Mouse (Mus musculus): ENCODE results near the gene Ltbp1. TPM values are rescaled to one million over a fixed set of nuclear protein-coding genes. Genes with fewer than 3 reads are reported as not detected.
A peak's percentile ranks its signal among the peaks of the same experiment; 100 is the strongest.

Gene Ltbp1
- polyA plus RNA-seq, 1 experiment from 2014 or later: 78.6 TPM

GRCm38 (mm10) chr17:74982880-74983279 lies 22.5 kb upstream of the Ltbp1 start:
- no peaks in the 10 kb centered on the region for H3K36me3 ChIP-seq
- no peak overlapping the region for H3K4me2 ChIP-seq
- no peak overlapping the region for H3K4me3 ChIP-seq
- H3K4me1 ChIP-seq: no peaks in the 10 kb centered on the region
- no peak overlapping the region for H3K9ac ChIP-seq
- no peak for ATAC-seq (ENCODE audit: insufficient number of reproducible peaks, low FRiP score, low TSS enrichment, low read depth)
- no peaks in the 10 kb centered on the region for H3K9me3 ChIP-seq
- H3K27me3 ChIP-seq: no peaks in the 10 kb centered on the region
- 53% methylated on average over 1 of the region's 1 CpGs for WGBS
- no peak overlapping the region for H3K27ac ChIP-seq

GRCm38 (mm10) chr17:74984071-74984470 lies 21.3 kb upstream of the Ltbp1 start:
- Histone ChIP-seq H3K9ac (no peak overlapping the region), H3K9me3 (no peaks in the 10 kb centered on the region), H3K4me2 (no peak overlapping the region), H3K27ac (no peak overlapping the region), H3K36me3 (no peaks in the 10 kb centered on the region), H3K4me3 (no peak overlapping the region), H3K4me1 (no peaks in the 10 kb centered on the region), H3K27me3 (no peaks in the 10 kb centered on the region)
- WGBS: 83% methylated on average over 1 of the region's 1 CpGs
- no peak for ATAC-seq (ENCODE audit: insufficient number of reproducible peaks, low FRiP score, low TSS enrichment, low read depth)

- H3K27ac ChIP-seq: no peak overlapping the region
- no peaks in the 10 kb centered on the region for H3K36me3 ChIP-seq
- H3K9me3 ChIP-seq: no peaks in the 10 kb centered on the region
- H3K27me3 ChIP-seq: no peaks in the 10 kb centered on the region
- no peak overlapping the region for H3K9ac ChIP-seq
- H3K4me3 ChIP-seq: no peak overlapping the region
- H3K4me2 ChIP-seq: no peak overlapping the region
- H3K4me1 ChIP-seq: no peaks in the 10 kb centered on the region
- no peak for ATAC-seq (ENCODE audit: insufficient number of reproducible peaks, low FRiP score, low TSS enrichment, low read depth)
These were observed 20.7 kb upstream of the Ltbp1 start for GRCm38 (mm10) chr17:74984681-74985080.

- Histone ChIP-seq H3K4me1 (peaks cover 6% of the 10 kb centered on the region; the same call in 1 of the 2 replicates), H3K9ac (no peak overlapping the region), H3K4me2 (no peak overlapping the region), H3K36me3 (no peaks in the 10 kb centered on the region), H3K4me3 (no peak overlapping the region), H3K27me3 (no peaks in the 10 kb centered on the region), H3K9me3 (no peaks in the 10 kb centered on the region), H3K27ac (no peak overlapping the region)
- no peak for ATAC-seq (ENCODE audit: insufficient number of reproducible peaks, low FRiP score, low TSS enrichment, low read depth)
- 54% methylated on average over 1 of the region's 1 CpGs for WGBS
These were observed 18.3 kb upstream of the Ltbp1 start for GRCm38 (mm10) chr17:74987067-74987466.

GRCm38 (mm10) chr17:74989691-74990090 lies 15.7 kb upstream of the Ltbp1 start:
- ATAC-seq (ENCODE audit: insufficient number of reproducible peaks, low FRiP score, low TSS enrichment, low read depth): no peak
- WGBS: 91% methylated on average over 4 of the region's 4 CpGs
- peaks cover 21% of the 10 kb centered on the region for H3K4me1 ChIP-seq

GRCm38 (mm10) chr17:74990561-74990960 lies 14.8 kb upstream of the Ltbp1 start:
- Histone ChIP-seq H3K9me3 (no peaks in the 10 kb centered on the region), H3K4me2 (no peak overlapping the region), H3K4me1 (peaks cover 28% of the 10 kb centered on the region), H3K4me3 (no peak overlapping the region), H3K36me3 (no peaks in the 10 kb centered on the region), H3K27me3 (no peaks in the 10 kb centered on the region), H3K27ac (no peak overlapping the region), H3K9ac (no peak overlapping the region)
- WGBS: 56% methylated on average over 3 of the region's 3 CpGs
- no peak for ATAC-seq (ENCODE audit: insufficient number of reproducible peaks, low FRiP score, low TSS enrichment, low read depth)

More at GRCm38 (mm10) chr17:74989691-74990090, 15.7 kb upstream of the Ltbp1 start:
- H3K4me2 ChIP-seq: no peak overlapping the region
- no peak overlapping the region for H3K27ac ChIP-seq
- no peaks in the 10 kb centered on the region for H3K27me3 ChIP-seq
- H3K9me3 ChIP-seq: no peaks in the 10 kb centered on the region
- no peak overlapping the region for H3K9ac ChIP-seq
- H3K36me3 ChIP-seq: no peaks in the 10 kb centered on the region
- no peak overlapping the region for H3K4me3 ChIP-seq

GRCm38 (mm10) chr17:74993726-74994581 lies 11.4 kb upstream of the Ltbp1 start:
- Histone ChIP-seq H3K4me1 (peaks cover 28% of the 10 kb centered on the region), H3K9me3 (no peaks in the 10 kb centered on the region), H3K27me3 (no peaks in the 10 kb centered on the region), H3K4me2 (peak overlapping the region; percentile 48), H3K27ac (peak overlapping the region; percentile 87), H3K36me3 (no peaks in the 10 kb centered on the region), H3K9ac (no peak overlapping the region), H3K4me3 (peak overlapping the region; percentile 34)
- WGBS: 2% methylated on average over 26 of the region's 26 CpGs
- peak; percentile 83 for ATAC-seq (ENCODE audit: insufficient number of reproducible peaks, low FRiP score, low TSS enrichment, low read depth)

GRCm38 (mm10) chr17:74994582-74994893 lies 10.8 kb upstream of the Ltbp1 start:
- no peak overlapping the region for H3K9ac ChIP-seq
- no peak for ATAC-seq (ENCODE audit: insufficient number of reproducible peaks, low FRiP score, low TSS enrichment, low read depth)
- peak overlapping the region; percentile 34 for H3K4me3 ChIP-seq
- H3K36me3 ChIP-seq: no peaks in the 10 kb centered on the region
- no peaks in the 10 kb centered on the region for H3K9me3 ChIP-seq
- H3K4me1 ChIP-seq: peaks cover 28% of the 10 kb centered on the region
- no peaks in the 10 kb centered on the region for H3K27me3 ChIP-seq
- peak overlapping the region; percentile 48 for H3K4me2 ChIP-seq
- 4% methylated on average over 4 of the region's 4 CpGs for WGBS
- peak overlapping the region; percentile 87 for H3K27ac ChIP-seq

GRCm38 (mm10) chr17:74995266-74995665 lies 10.1 kb upstream of the Ltbp1 start:
- no peaks in the 10 kb centered on the region for H3K36me3 ChIP-seq
- no peak overlapping the region for H3K9ac ChIP-seq
- H3K4me3 ChIP-seq: no peak overlapping the region
- peak overlapping the region; percentile 87; the same call in 1 of the 2 replicates for H3K27ac ChIP-seq
- WGBS: 22% methylated on average over 3 of the region's 3 CpGs
- H3K4me2 ChIP-seq: no peak overlapping the region
- H3K27me3 ChIP-seq: no peaks in the 10 kb centered on the region
- peaks cover 28% of the 10 kb centered on the region for H3K4me1 ChIP-seq
- ATAC-seq (ENCODE audit: insufficient number of reproducible peaks, low FRiP score, low TSS enrichment, low read depth): no peak
- no peaks in the 10 kb centered on the region for H3K9me3 ChIP-seq

GRCm38 (mm10) chr17:75000066-75000465 lies 5.3 kb upstream of the Ltbp1 start:
- Histone ChIP-seq H3K9me3 (no peaks in the 10 kb centered on the region), H3K27ac (no peak overlapping the region), H3K27me3 (no peaks in the 10 kb centered on the region), H3K4me1 (peaks cover 11% of the 10 kb centered on the region), H3K4me3 (no peak overlapping the region), H3K9ac (no peak overlapping the region), H3K36me3 (no peaks in the 10 kb centered on the region), H3K4me2 (no peak overlapping the region)
- ATAC-seq (ENCODE audit: insufficient number of reproducible peaks, low FRiP score, low TSS enrichment, low read depth): no peak
- WGBS: 90% methylated on average over 2 of the region's 2 CpGs

GRCm38 (mm10) chr17:75004820-75005219 lies 548 bp upstream of the Ltbp1 start:
- H3K27ac ChIP-seq: peak overlapping the region; percentile 97
- no peaks in the 10 kb centered on the region for H3K9me3 ChIP-seq
- peak overlapping the region; percentile 87; the same call in 1 of the 2 replicates for H3K9ac ChIP-seq
- H3K4me3 ChIP-seq: peak overlapping the region; percentile 92
- H3K27me3 ChIP-seq: no peaks in the 10 kb centered on the region
- peaks cover 7% of the 10 kb centered on the region; the same call in 1 of the 2 replicates for H3K36me3 ChIP-seq
- H3K4me1 ChIP-seq: peaks cover 27% of the 10 kb centered on the region
- peak; percentile 73 for ATAC-seq (ENCODE audit: insufficient number of reproducible peaks, low FRiP score, low TSS enrichment, low read depth)
- H3K4me2 ChIP-seq: peak overlapping the region; percentile 80
- WGBS: 0% methylated on average over 11 of the region's 11 CpGs

- H3K27ac ChIP-seq: peak overlapping the region; percentile 97
- peaks cover 11% of the 10 kb centered on the region for H3K36me3 ChIP-seq
- peak; percentile 53 for ATAC-seq (ENCODE audit: insufficient number of reproducible peaks, low FRiP score, low TSS enrichment, low read depth)
- WGBS: under 1% methylated on average over 82 of the region's 94 CpGs
- H3K9me3 ChIP-seq: no peaks in the 10 kb centered on the region
- peak overlapping the region; percentile 92 for H3K4me3 ChIP-seq
- H3K9ac ChIP-seq: peak overlapping the region; percentile 87
- peaks cover 27% of the 10 kb centered on the region for H3K4me1 ChIP-seq
- H3K27me3 ChIP-seq: no peaks in the 10 kb centered on the region
- peak overlapping the region; percentile 80 for H3K4me2 ChIP-seq
These were observed 615 bp downstream of the Ltbp1 start for GRCm38 (mm10) chr17:75005685-75006680.
